Mouse (Mus musculus): Measurements from ENCODE around the gene Gdap1l1. TPM values are rescaled to one million over a fixed set of nuclear protein-coding genes. Genes with fewer than 3 reads are reported as not detected.

Gdap1l1 gene
- total RNA-seq, 2 experiments from 2014 or later = not detected

GRCm38 (mm10) chr2:163420366-163420886 is 17.9 kb upstream of the Gdap1l1 start:
- intact Hi-C loops (cut with DNase I) = loop anchor here (5.0 kb wide), 1 partner anchor 52 kb away; the partner anchor contains the start of gene Fitm2
- no peak for DNase-seq

- peak in 1 of 2 experiments; percentile 9 for DNase-seq
- intact Hi-C loops (cut with DNase I) = loop anchor here (5.0 kb wide), 1 partner anchor 49 kb away; the partner anchor contains the start of gene Fitm2
These were observed 15.2 kb upstream of the Gdap1l1 start for GRCm38 (mm10) chr2:163422895-163423660.

GRCm38 (mm10) chr2:163424597-163424996 is 13.7 kb upstream of the Gdap1l1 start, which contains the start of gene Oser1:
TSS of gene Oser1 (minus strand) at chr2:163424697.
- DNase-seq = no peak
- intact Hi-C loops (cut with DNase I) = loop anchor here (5.0 kb wide), 1 partner anchor 48 kb away; the partner anchor contains the start of gene Fitm2

- intact Hi-C loops (cut with DNase I) = no loop called here
- no peak for DNase-seq
These were observed 9.8 kb upstream of the Gdap1l1 start for GRCm38 (mm10) chr2:163428346-163429011.

GRCm38 (mm10) chr2:163431289-163431688 is 7.0 kb upstream of the Gdap1l1 start:
- intact Hi-C loops (cut with DNase I) = no loop called here

GRCm38 (mm10) chr2:163433971-163434370 is 4.3 kb upstream of the Gdap1l1 start:
- no peak for DNase-seq
- intact Hi-C loops (cut with DNase I) = no loop called here

More at GRCm38 (mm10) chr2:163431289-163431688, 7.0 kb upstream of the Gdap1l1 start:
- DNase-seq = no peak

- intact Hi-C loops (cut with DNase I) = no loop called here
- no peak for DNase-seq
These were observed 476 bp upstream of the Gdap1l1 start for GRCm38 (mm10) chr2:163437800-163438199.

- no peak for DNase-seq
- intact Hi-C loops (cut with DNase I) = no loop called here
These were observed 559 bp downstream of the Gdap1l1 start for GRCm38 (mm10) chr2:163438619-163439451.

GRCm38 (mm10) chr2:163439488-163439887 is 1.2 kb downstream of the Gdap1l1 start:
- intact Hi-C loops (cut with DNase I) = no loop called here
- no peak for DNase-seq

GRCm38 (mm10) chr2:163443543-163443942 is 5.3 kb downstream of the Gdap1l1 start:
- intact Hi-C loops (cut with DNase I) = no loop called here
- DNase-seq = peak in 1 of 2 experiments; percentile 64

GRCm38 (mm10) chr2:163444017-163444416 is 5.7 kb downstream of the Gdap1l1 start:
- DNase-seq = no peak
- intact Hi-C loops (cut with DNase I) = no loop called here

- DNase-seq = no peak
- intact Hi-C loops (cut with DNase I) = no loop called here
These were observed 9.1 kb downstream of the Gdap1l1 start for GRCm38 (mm10) chr2:163447375-163447774.

GRCm38 (mm10) chr2:163449276-163449675 is 11.0 kb downstream of the Gdap1l1 start:
- intact Hi-C loops (cut with DNase I) = no loop called here

GRCm38 (mm10) chr2:163450668-163451295 is 12.5 kb downstream of the Gdap1l1 start:
- no peak for DNase-seq
- intact Hi-C loops (cut with DNase I) = no loop called here

More at GRCm38 (mm10) chr2:163449276-163449675, 11.0 kb downstream of the Gdap1l1 start:
- DNase-seq = no peak

GRCm38 (mm10) chr2:163452738-163453137 is 14.5 kb downstream of the Gdap1l1 start:
- no peak for DNase-seq
- intact Hi-C loops (cut with DNase I) = loop anchor here (2.0 kb wide), 1 partner anchor 20 kb away; the partner anchor contains the start of gene Fitm2

- intact Hi-C loops (cut with DNase I) = loop anchor here (2.0 kb wide), 1 partner anchor 19 kb away; the partner anchor contains the start of gene Fitm2
- DNase-seq = no peak
These were observed 15.1 kb downstream of the Gdap1l1 start for GRCm38 (mm10) chr2:163453378-163453777.

- no peak for DNase-seq
- intact Hi-C loops (cut with DNase I) = no loop called here
These were observed 20.4 kb downstream of the Gdap1l1 start for GRCm38 (mm10) chr2:163458539-163459265.

GRCm38 (mm10) chr2:163459380-163459779 is 21.1 kb downstream of the Gdap1l1 start:
- intact Hi-C loops (cut with DNase I) = no loop called here

GRCm38 (mm10) chr2:163460622-163461021 is 22.3 kb downstream of the Gdap1l1 start:
- DNase-seq = no peak
- intact Hi-C loops (cut with DNase I) = no loop called here

More at GRCm38 (mm10) chr2:163459380-163459779, 21.1 kb downstream of the Gdap1l1 start:
- DNase-seq = peak in 1 of 2 experiments; percentile 28

All from gastrocnemius, postnatal 36 days (tissue).